Mouse (Mus musculus) embryo, embryonic 11.5 days (tissue): Measurements from ENCODE around the gene Pax5.

Experiments
- DNase-seq: peaks from one replicate; pipeline ENCODE4 v3.0.0-alpha.2; 2012; ENCODE audit warnings: low read depth, low spot score

The Pax5 gene

GRCm38 (mm10) chr4:44545669-44546068, 164.6 kb downstream of the Pax5 start:
- DNase-seq = no peak

- DNase-seq = no peak
Measured at GRCm38 (mm10) chr4:44544495-44544894, 165.8 kb downstream of the Pax5 start.

- DNase-seq = no peak
Measured at GRCm38 (mm10) chr4:44543880-44544279, 166.4 kb downstream of the Pax5 start.

- no peak for DNase-seq
Measured at GRCm38 (mm10) chr4:44542101-44542500, 168.2 kb downstream of the Pax5 start.

GRCm38 (mm10) chr4:44538488-44538887, 171.8 kb downstream of the Pax5 start:
- DNase-seq = no peak

GRCm38 (mm10) chr4:44536794-44537193, 173.5 kb downstream of the Pax5 start:
- no peak for DNase-seq

GRCm38 (mm10) chr4:44535646-44536045, 174.6 kb downstream of the Pax5 start:
- no peak for DNase-seq

GRCm38 (mm10) chr4:44533286-44533685, 177.0 kb downstream of the Pax5 start:
- DNase-seq = no peak

- DNase-seq = no peak
Measured at GRCm38 (mm10) chr4:44532731-44533130, 177.6 kb downstream of the Pax5 start.

- DNase-seq = no peak
Measured at GRCm38 (mm10) chr4:44525336-44525735, 185.0 kb downstream of the Pax5 start.

GRCm38 (mm10) chr4:44518923-44519322, 191.4 kb downstream of the Pax5 start:
- no peak for DNase-seq

GRCm38 (mm10) chr4:44513981-44514380, 196.3 kb downstream of the Pax5 start:
- no peak for DNase-seq

GRCm38 (mm10) chr4:44511682-44512081, 198.6 kb downstream of the Pax5 start:
- peak; percentile 66 for DNase-seq

GRCm38 (mm10) chr4:44508386-44509226, 201.7 kb downstream of the Pax5 start:
- peak; percentile 51 for DNase-seq

GRCm38 (mm10) chr4:44507861-44508260, 202.4 kb downstream of the Pax5 start:
- no peak for DNase-seq

- DNase-seq = no peak
Measured at GRCm38 (mm10) chr4:44504998-44505397, 205.3 kb downstream of the Pax5 start.

GRCm38 (mm10) chr4:44502196-44502867, 208.0 kb downstream of the Pax5 start:
- no peak for DNase-seq

GRCm38 (mm10) chr4:44498156-44498555, 212.1 kb downstream of the Pax5 start:
- DNase-seq = no peak

GRCm38 (mm10) chr4:44495836-44496235, 214.5 kb downstream of the Pax5 start:
- DNase-seq = no peak

- no peak for DNase-seq
Measured at GRCm38 (mm10) chr4:44493756-44494155, 216.5 kb downstream of the Pax5 start.

- no peak for DNase-seq
Measured at GRCm38 (mm10) chr4:44490872-44491271, 219.4 kb downstream of the Pax5 start.

- DNase-seq = no peak
Measured at GRCm38 (mm10) chr4:44488702-44489101, 221.6 kb downstream of the Pax5 start.

GRCm38 (mm10) chr4:44488219-44488618, 222.1 kb downstream of the Pax5 start:
- no peak for DNase-seq
